Mouse (Mus musculus) erythroblast, embryonic 14.5 days (primary cell): ENCODE data around the gene Dpp8.

Source experiments
- GATA1 ChIP-seq: IDR thresholded peaks from 2 replicates; pipeline ENCODE4 v1.6.1; 2012; ENCODE audit warnings: low read length, inconsistent platforms, mixed read lengths
- TAL1 ChIP-seq: IDR thresholded peaks from 3 replicates; pipeline ENCODE4 v1.6.1; 2012; ENCODE audit warnings: low read length, inconsistent platforms, mixed read lengths

GRCm38 (mm10) chr9:65102377-65103172 lies 70.4 kb downstream of the Dpp8 start:
- no peak for TF ChIP-seq GATA1
- no peak for TF ChIP-seq TAL1
